Mouse (Mus musculus): ENCODE data around the gene Gsc. TPM values are rescaled to one million over a fixed set of nuclear protein-coding genes. Genes with fewer than 3 reads are reported as not detected.

Gsc gene
- polyA plus RNA-seq, 1 experiment = not detected

DNA sequence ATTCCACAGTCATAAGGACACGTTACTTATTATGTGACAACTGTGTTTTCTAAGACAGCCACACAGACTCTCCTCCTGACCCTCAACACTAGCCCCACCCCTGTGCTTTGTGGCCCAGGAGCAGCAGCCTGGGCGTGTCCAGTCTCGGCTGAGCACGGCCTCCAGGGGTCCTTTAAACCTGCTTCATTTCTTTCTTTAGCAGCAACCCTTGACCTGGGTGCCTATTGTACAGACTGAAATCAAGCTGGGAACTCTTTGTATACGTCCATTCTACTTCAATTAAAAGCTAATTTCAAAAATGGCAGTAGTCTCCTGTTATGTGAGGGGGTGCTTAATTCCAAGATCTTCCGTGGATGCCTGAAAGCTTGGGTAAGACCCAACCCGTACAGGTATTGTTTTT is 39.9 kb downstream of the Gsc start:
- Histone ChIP-seq H3K4me3 (ENCODE audit: insufficient read depth, low read length) (no peak overlapping the region), H3K4me1 (ENCODE audit: control insufficient read depth, insufficient read depth, low read length) (no peaks in the 10 kb centered on the region), H3K27ac (ENCODE audit: insufficient read depth, low read length) (no peak overlapping the region)
- TF ChIP-seq POLR2A (IDR thresholded peaks at IDR 0.05; ENCODE audit: extremely low read depth, insufficient read depth, low read length) (no peak), CTCF (IDR thresholded peaks at IDR 0.05; ENCODE audit: extremely low read depth, insufficient read depth, low read length) (no peak)

DNA sequence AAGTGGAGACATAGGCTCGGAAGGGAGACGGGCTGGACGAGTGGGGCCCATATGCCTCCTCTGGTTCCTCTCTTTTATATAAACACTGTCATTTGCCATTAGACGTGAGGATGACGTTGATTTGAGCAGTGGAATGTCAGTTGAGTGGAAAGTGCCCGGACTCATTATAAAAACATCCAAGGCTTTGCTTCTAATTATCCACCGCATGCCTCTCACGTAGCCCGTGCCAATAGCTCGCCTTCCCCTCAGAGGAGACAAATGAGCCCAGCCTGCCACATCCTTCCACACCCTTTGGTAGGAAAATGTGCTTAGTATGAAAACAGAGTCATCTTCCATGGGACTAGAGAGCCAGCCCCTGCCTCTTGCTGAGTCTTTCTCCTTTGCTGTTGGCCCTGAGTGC is 41.8 kb downstream of the Gsc start:
- H3K27ac ChIP-seq (ENCODE audit: insufficient read depth, low read length) = no peak overlapping the region
- no peaks in the 10 kb centered on the region for H3K4me1 ChIP-seq (ENCODE audit: control insufficient read depth, insufficient read depth, low read length)
- no peak overlapping the region for H3K4me3 ChIP-seq (ENCODE audit: insufficient read depth, low read length)
- no peak for TF ChIP-seq CTCF (IDR thresholded peaks at IDR 0.05; ENCODE audit: extremely low read depth, insufficient read depth, low read length)
- no peak for TF ChIP-seq POLR2A (IDR thresholded peaks at IDR 0.05; ENCODE audit: extremely low read depth, insufficient read depth, low read length)

DNA sequence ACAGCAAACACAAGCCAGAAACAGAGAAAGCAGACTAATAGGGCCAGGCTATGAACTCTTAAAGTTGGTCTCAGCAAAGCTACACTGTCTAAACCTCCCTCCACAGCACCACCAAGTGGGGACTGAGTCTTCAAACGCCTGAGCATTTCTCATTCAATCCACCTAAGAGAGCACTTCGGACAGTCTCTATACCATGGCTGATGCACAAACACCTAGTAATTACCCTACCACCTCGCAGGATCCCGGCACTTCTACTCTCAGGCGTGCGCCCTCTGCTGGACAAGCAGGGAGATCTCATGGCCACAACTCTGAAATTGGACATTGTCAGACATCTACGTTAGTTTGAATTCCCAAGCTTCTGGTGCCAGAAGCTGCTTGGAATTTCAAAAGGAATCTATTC is 46.2 kb downstream of the Gsc start:
- TF ChIP-seq POLR2A (IDR thresholded peaks at IDR 0.05; ENCODE audit: extremely low read depth, insufficient read depth, low read length) (no peak), CTCF (IDR thresholded peaks at IDR 0.05; ENCODE audit: extremely low read depth, insufficient read depth, low read length) (peak; percentile 59)
- Histone ChIP-seq H3K27ac (ENCODE audit: insufficient read depth, low read length) (no peak overlapping the region), H3K4me3 (ENCODE audit: insufficient read depth, low read length) (no peak overlapping the region), H3K4me1 (ENCODE audit: control insufficient read depth, insufficient read depth, low read length) (peaks cover 2% of the 10 kb centered on the region; the same call in 1 of the 2 replicates)

DNA sequence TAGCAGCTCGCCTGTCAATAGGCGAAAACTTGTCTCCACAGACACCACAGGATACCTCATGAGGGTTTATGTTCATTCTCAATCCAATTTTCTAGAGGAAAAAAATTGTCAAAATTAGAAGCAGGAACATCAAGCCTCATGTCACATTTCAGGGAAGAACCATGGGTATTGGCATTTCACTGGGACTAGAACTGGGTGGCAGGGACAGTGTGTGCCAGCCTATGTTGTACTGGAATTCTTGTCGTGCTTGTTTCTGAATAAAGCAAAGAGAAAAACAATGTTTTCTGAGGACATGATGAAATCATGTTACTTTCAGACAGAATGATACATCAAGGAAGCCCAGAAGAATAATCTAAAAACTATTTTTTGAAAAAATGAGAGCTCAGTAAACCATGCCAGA is 47.5 kb downstream of the Gsc start:
- Histone ChIP-seq H3K4me1 (ENCODE audit: control insufficient read depth, insufficient read depth, low read length) (peaks cover 2% of the 10 kb centered on the region; the same call in 1 of the 2 replicates), H3K27ac (ENCODE audit: insufficient read depth, low read length) (no peak overlapping the region), H3K4me3 (ENCODE audit: insufficient read depth, low read length) (no peak overlapping the region)
- no peak for TF ChIP-seq CTCF (IDR thresholded peaks at IDR 0.05; ENCODE audit: extremely low read depth, insufficient read depth, low read length)
- TF ChIP-seq POLR2A (IDR thresholded peaks at IDR 0.05; ENCODE audit: extremely low read depth, insufficient read depth, low read length) = no peak

DNA sequence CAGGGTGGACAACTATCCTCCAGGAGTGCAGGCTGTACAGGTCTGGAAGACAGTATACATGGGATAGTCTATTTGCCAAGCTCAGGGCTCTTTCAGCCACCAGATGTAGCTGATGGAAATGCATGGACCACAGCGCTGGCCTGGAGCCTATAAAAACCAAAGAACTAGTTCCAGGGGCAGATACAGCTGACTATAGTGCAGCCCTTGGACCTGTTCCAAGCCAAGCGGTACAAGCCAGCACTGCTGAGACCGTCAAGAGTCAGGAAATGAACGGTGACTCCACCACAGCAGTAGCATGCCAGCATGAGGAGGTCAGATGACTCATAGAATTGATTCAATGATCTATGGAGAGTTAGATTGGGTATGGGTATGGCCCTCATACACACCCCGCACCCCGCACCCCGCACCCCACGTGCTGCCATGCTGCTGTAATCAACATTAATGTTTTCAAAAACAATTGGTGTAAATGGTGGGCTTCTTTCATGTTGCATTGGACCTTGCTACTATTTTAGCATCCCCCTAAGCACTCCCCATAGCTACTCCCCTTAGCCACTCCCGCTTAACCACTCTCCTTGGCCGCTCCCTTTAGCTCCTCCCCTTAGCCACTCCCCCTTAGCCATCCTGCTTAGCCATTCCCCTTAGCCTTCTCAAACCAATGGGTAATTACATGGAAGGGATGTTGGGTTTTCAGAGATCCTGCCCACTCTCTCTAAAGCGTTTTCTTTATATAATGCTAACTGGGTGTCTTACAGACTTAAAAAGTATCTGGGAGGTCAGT is 50.3 kb downstream of the Gsc start:
- Histone ChIP-seq H3K27ac (ENCODE audit: insufficient read depth, low read length) (no peak overlapping the region), H3K4me3 (ENCODE audit: insufficient read depth, low read length) (no peak overlapping the region), H3K4me1 (ENCODE audit: control insufficient read depth, insufficient read depth, low read length) (peaks cover 2% of the 10 kb centered on the region; the same call in 1 of the 2 replicates)
- TF ChIP-seq CTCF (IDR thresholded peaks at IDR 0.05; ENCODE audit: extremely low read depth, insufficient read depth, low read length) (no peak), POLR2A (IDR thresholded peaks at IDR 0.05; ENCODE audit: extremely low read depth, insufficient read depth, low read length) (no peak)

Other genes starting within 250 kb of the Gsc start
- gene Serpina3g, start 237.1 kb downstream of the Gsc start, polyA plus RNA-seq (2012; rRNA removed) = 0.23 and 0.26 TPM in 2 replicates
- not detected in 2 replicates for gene Serpina3i, start 210.2 kb downstream of the Gsc start, polyA plus RNA-seq (2012; rRNA removed)
- gene Serpina3j, start 158.8 kb downstream of the Gsc start, polyA plus RNA-seq (2012; rRNA removed) = not detected in 2 replicates
- gene Serpina3k, start 134.8 kb downstream of the Gsc start, polyA plus RNA-seq (2012; rRNA removed) = not detected in 2 replicates
- not detected in 2 replicates for gene Serpina3m, start 134.8 kb downstream of the Gsc start, polyA plus RNA-seq (2012; rRNA removed)
- gene Serpina3n, start 66.6 kb downstream of the Gsc start, polyA plus RNA-seq (2012; rRNA removed) = 9.7 and 19.6 TPM in 2 replicates

All from cortical plate, adult 2 months (tissue).